Mouse (Mus musculus) mesoderm, embryonic 11.5 days (tissue): ENCODE results near the gene Psd.

Experiments used
- DNase-seq: peaks from one replicate; pipeline ENCODE4 v3.0.0-alpha.2; 2012; ENCODE audit warnings: low read depth, low spot score

The Psd gene

DNA sequence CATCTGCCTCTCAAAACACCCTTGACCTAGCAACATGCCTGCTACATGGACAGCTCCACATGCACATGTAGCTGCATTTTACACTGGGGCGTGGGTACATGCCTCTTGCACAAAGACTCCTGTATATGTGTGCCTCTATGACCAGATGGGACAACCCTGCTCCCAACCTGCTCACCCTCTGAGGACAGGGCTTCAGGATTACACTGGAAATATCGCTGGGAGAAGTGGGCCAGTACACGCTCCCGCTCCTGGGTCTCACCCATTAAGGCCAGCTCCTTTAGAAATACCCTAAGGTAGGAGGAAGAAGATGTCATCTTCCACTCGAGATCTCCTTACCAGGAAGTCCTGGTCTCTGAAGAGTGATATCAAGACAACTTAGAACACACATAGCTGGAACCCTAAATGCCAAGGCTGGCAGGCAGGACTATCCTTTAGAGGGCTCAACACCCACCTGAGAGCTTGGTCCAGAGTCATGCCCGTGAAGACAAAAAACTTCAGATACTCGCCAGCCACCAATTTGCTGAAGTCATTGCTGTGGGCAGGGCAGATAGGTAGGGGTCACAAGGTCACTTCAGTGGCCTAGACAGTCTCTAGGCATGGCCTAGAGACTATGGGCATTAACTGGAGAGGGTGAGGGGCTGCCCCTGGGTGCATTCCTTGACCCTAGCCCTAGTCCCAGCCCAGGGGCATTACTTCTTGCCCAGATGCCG is 6.7 kb downstream of the Psd start:
- DNase-seq = no peak

DNA sequence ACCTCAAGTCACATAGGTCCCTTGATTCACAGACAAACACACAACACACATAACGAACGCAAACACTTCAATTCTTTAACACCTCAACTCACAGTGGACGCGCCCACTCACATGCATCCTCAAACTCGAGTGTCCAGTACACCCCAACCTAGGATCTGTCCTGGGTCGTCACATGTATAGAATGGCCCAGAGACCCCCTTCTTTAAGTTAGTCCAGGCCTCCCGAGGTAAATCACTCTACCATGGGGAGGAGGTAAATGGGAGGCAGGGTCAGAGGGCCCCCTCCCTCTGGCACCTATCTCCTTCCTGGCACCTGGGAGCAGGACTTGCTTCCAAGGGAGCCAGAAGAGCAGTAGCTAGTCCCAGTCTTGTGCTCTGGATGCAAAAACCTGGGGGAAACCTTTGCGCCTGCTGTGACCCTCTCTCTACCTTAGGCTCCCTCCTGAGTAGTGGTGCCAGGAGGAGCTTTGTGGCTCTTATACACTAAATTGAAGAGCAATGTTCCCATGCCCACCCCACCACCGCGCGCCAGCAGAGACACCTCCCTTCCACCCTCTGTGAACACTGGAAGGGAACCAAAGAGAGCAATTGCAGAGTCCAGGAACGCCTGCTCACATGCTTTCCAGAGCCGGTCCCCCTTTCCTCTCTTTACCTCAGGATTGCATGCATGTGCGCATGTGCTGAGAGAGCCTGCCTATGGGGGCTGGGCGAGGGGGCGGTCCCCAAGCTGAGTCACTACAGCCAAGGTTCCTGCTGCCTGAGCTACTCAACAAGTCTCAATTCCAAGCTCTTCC is 8.2 kb downstream of the Psd start:
- peak; percentile 59 for DNase-seq

DNA sequence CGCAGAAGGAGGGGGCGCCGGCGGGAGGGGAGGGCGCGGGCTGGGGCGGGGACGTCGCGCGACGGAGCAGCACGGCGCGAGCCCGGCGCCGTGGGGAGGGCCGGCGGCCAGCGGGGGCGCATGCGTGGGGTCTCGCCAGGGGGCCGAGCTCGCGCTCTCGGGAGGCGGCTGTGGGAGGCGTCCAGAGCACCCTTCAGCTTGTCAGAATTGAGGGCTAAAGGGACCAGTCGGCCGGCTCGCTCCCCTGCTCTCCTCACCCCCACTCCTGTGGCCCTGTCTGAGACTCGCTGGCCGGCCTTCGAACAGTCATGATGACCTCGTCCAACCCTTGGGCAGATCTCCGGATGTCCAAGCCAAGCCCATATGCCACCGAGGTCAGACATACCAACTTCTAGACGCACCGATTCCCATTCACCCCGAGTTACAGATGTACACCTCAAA is 8.9 kb downstream of the Psd start:
- no peak for DNase-seq

DNA sequence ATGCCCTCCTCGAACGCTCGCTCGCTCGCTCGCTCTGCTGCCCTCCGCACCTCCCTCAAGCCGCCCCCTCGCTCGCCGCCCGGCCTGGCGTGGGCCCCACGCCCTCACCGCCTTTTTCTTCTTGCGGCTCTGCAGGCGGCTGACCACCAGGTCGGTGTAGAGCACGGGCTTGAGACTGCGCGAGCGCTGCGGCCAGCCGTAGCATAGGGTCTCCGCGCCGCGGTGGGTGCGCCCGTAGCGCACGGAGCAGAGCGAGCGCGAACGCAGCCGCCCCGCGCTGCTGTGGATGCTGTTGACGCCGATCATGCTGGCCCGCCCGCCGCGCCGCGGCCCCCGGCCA is 9.4 kb downstream of the Psd start:
- no peak for DNase-seq

DNA sequence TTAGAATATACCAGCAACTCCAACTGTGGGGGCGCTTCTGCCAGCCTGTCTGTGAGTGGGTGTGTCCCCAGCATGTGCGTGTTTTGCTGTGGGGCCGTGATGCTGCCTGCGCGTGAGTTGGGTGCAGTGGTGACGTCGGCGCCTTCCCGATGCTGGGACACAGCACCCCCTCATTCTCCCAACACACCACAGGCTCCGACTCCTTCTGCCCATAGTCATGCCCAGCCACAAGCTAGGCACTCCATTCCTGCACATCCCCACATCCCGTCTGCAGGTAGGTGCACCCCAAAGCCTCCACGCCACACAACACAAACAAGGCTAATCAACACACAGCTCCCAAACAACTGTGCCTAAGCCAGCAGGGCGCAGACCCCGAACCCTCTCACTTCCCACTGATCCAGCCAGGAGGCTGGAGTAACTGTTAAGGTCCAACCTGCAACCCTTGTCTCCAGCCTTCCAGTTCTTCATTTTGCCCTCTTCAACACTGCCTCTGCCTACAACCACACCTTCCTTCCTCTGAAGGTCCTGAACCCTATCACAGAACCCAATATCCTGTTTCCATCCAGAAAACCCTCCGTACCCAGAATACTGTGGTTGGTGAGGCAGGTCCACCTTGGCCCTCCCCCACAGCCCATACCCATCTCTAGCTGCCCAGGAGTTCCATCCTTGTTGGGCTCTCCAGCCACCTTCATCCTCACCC is 10.0 kb downstream of the Psd start:
- no peak for DNase-seq

DNA sequence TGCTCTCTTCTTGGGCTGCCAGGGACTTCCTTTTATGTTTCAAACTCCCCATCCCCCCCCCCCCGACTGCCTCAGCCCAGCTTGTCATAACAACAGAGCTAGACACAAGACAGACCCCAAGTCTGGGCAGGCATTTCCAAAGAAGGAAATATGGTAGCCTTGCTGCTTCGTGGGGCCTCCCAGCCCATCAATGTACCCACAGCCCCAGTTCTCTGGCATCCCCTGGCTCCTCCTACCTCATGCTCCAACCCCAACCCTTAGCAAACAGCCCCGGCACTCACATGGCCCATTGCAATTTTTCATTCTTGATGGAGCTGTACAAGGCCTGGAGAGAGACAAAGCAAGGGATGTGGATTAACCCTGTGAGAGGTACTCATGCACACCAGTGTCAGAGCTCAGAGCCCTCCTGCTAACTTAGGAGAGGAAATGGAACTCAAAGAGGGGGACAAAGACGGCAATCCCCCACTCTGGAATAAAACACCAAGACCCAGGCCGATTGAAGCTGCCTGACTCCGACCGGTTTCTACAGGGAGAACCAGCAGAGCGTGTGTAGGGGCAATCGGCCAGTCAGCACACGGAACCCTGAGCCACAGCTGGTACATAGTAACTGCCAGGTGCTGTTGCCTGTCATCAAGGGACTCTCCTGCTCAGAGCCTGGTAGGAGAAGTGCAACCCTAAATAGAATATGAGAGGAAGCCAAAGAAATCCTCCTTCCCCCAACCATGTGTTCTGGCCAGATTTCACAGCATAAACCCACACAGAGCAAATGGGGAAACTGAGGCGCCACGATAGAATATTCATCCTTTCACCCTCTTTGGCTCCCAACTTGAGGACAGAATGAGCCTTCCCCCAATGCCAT is 11.0 kb downstream of the Psd start:
- DNase-seq = no peak

DNA sequence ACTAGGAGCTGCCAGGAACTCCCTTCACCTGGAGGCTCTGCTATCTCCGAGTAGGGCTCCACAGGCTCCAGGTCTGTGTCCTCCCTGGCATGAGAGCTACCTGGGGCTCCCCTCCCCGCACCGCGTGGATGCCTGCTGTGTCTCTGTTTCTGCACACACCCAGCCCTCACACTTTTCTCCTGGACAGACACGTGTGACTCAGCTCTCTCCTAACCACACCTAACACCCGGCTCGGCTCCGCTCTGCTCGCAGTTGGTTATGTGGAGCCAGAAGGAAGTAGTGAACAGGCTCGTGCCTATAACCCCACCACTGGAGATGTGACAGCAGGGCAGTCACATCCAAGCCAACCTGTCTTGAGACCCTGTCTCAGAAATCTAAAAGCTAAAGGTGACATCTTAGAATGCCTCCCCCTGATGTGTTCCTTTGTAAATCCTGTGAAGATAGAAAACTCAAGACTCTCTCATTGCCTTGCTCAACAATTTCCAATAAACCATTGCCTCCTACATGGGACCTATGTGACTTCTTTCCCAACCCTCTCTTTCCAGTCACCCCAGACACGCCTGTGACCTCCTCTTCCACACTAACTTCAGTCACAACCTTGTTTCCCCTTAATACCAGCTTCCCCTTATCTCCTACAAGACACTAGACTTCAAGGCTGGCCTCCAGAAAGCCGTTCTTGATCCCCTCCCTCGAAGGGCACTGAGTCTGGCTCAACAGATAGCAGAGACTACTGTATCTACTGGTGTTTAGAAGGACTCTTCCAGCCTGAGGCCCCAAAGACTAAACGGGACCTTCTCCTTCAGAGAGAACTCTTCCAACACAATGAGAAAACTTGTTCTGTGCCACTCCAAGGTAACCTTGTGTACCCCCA is 11.8 kb downstream of the Psd start:
- DNase-seq = no peak

DNA sequence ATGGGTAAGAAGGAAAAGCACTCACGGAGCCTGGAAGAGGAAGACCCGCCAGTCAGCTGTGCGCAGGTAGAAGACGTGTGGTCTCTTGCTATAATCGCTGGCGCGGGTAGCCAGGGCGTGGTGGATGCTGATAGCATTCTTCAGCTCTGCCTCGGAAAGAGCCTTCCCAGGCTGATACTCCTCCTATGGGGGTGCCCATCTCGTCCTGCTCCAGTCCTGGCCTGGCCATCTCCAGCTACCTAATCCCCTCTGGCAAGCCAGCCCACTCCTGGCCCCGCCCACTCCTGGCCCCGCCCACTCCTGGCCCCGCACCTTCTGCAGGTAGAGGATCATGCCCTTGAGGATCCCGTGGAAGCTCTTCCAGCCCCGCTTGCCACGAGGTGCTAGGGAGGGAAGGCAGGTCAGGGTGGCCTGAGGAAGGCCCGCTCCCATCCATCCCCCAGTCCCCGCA is 12.8 kb downstream of the Psd start:
- DNase-seq = no peak

DNA sequence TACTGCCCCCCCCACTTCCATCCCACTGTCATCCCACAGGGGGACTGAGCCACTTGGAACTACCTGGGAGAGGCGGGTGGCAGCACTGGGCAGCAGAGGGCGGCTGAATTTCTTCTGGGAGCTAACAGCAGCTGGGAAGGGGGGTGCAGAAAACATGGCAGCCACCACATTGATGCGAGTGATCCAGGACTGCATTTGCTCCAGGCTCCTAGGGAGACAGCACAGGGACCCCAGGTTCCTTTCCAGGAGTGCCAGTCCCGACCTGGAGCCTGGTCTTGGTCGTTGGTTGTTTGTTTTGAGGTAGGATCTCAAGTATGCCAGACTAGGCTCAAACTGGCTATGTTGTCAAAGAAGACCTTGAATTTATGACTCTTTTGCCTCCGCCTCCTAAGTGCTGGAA is 13.4 kb downstream of the Psd start:
- no peak for DNase-seq

DNA sequence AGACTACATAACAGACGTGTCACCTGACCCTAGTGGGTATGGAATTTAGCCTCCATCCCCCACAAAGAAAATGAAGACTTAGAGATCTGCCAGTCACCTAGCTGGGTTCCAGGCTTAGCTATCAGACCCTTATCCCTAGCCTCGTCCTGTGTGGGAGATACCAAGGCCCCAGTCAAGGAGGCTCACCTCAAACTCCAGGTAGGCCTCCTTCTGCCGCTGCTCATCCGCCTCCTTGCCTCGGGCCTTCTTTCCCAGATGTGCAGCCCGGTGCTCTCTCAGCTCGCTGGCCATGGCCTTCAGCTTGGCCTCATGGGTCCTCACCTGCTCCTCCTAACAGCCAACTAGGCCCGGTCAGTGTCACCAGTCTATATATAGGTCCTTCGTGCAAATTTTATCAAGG is 13.8 kb downstream of the Psd start:
- no peak for DNase-seq

DNA sequence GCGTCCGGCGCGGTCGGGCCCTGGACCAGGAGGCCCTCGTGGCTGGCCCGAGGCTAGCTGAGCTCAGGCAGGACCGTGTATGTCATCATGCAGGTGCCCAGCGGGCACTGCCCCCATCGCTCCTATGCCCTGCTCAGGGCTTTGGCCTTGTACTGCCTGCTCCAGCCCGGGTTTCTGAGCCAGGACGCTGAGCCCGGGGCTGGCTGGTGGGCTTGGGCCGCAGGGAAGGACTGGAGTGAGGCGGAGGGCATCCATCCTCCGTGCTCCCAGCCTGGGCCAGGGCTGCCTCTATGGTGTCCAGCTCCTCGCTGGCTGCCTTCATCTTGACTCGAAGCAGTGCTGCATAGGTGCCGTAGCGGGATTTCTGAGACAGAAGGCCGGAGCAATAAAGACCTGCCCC is 14.4 kb downstream of the Psd start:
- no peak for DNase-seq

DNA sequence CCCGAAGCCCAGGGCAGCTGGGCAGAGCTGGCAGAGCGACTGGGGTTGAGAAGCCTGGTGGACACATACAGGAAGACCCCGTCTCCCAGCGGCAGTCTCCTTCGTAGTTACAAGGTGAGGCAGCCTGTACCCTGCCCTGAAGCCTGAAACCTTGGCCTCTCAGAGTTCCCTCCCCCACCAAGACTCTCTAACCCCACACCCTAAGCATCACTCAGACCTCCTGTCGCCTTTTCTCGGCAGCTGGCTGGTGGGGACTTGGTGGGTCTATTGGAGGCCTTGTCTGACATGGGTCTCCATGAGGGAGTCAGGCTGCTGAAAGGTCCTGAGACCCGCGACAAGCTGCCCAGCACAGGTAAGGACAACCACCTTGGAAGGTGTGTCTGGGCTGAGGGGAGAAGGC is 15.6 kb downstream of the Psd start:
- no peak for DNase-seq

DNA sequence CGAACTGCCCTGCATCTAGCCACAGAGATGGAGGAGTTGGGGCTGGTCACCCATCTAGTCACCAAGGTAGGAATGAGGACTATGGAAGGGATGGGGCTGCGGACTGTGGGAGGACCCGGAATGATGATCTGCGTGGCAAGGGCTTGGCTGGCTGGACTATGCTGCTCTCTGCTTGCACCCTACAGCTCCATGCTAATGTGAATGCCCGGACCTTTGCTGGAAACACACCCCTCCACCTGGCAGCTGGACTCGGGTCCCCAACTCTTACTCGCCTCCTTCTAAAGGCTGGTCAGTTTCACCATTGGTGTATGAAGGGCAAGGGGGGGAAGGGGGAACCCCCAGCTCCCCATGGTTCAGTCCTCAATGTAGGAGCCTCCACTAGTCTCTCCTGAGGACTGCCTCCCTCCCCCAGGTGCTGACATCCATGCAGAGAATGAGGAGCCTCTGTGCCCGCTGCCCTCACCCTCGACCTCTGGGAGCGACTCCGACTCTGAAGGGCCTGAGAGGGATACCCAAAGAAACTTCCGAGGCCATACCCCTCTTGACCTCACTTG is 16.6 kb downstream of the Psd start:
- DNase-seq = no peak

DNA sequence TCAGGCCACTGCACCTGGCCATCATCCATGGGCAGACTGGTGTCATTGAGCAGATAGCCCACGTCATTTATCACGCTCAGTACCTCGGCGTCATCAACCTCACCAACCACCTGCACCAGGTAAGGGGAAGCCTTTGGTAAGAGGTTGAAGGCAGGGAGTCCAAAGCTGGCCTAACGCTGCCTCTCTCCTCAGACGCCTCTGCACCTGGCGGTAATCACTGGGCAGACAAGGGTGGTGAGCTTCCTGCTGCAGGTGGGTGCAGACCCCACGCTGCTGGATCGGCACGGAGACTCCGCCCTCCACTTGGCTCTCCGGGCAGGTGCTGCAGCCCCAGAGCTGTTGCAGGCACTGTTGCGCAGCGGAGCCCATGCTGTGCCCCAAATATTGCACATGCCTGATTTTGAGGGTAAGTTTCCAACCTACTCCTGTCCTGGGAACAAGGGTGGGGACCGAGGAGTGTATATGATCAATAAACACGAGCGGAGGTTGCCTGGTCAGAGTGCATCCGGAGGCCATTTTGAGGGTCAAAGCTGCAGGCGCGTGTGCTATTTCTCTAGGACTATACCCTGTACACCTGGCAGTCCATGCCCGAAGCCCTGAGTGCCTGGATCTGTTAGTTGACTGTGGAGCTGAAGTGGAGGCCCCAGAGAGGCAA is 17.2 kb downstream of the Psd start:
- no peak for DNase-seq

DNA sequence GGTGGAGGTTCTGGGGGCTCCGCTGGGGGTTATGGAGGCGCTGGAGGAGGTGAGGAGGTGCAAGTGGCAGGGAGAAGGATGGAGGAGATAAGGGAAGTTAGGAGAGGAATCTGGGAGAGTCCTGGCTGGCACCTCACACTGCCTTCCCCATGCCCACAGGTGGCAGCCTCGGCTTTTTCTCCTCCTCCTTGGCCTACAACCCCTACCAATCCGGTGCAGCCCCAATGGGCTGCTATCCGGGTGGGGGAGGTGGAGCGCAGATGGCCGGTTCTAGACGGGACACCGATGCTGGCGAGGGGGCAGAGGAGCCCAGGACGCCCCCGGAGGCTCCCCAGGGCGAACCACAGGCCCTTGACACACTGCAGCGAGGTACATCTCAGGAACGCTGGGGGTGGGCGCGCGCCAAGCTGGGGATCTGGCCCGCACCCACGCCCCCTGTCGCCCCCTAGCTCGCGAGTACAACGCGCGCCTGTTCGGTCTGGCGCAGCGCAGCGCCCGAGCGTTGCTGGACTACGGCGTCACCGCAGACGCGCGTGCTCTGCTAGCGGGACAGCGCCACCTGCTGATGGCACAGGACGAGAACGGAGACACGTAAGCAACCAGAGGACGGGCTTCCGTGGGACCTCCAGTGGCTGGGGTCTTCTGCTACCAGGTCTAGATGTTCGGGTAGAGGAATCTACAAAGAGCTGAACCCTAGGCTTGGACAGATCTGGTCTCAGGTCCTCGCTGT is 18.1 kb downstream of the Psd start:
- DNase-seq = peak; percentile 95

DNA sequence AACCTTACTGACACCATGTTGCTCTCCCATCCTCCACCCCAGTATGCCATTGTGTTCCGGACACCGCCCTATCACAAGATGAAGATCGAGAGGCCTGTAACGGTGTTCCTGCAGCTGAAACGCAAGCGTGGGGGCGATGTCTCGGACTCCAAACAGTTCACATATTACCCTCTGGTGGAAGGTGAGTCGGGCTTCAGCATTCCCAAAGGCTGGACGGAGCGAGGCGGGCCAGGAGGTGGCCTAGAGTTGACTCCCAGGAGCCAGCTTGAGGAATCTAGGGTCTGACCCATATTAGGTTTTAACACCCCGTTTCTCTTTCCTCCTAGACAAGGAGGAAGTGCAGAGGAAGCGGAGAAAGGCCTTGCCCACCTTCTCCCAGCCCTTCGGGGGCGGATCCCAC is 18.7 kb downstream of the Psd start:
- no peak for DNase-seq

DNA sequence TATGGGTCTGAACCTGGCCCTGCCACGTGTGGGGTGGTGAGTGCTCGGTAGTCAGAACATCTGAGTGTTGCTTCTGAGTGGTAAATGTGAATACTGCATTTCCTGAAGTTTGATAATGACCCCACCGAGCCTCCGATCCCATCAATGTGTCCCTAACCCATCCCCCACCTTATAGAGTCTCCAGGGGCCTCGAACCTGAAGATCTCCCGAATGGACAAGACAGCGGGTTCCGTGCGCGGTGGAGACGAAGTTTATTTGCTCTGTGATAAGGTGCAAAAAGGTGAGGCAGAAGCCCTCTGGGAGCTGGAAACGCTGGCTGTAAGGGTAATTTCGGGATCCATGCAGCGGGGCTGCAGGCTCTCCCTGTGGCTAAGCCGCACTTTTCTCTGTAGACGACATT is 19.2 kb downstream of the Psd start:
- DNase-seq = no peak

DNA sequence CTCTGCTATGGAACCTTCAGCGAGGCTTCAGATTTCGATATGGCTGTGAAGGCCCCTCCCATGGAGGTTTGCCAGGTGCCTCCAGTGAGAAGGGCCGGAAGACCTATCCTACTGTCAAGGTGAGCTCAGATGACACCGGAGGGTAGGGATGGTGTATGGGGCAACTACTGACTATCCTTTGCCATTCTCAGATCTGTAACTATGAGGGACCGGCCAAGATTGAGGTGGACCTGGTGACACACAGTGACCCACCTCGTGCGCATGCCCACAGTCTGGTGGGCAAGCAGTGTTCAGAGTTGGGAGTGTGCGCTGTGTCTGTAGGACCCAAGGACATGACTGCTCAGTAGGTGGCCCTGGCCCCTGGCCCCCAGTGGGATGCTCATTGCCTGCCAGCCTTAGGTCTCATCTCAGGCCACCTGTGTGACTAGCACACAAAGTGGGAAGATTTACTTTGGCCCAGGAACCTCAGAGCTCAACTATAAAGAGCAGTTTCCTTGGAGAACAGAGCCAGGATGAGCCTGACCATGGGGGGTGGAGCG is 20.1 kb downstream of the Psd start:
- DNase-seq = no peak

DNA sequence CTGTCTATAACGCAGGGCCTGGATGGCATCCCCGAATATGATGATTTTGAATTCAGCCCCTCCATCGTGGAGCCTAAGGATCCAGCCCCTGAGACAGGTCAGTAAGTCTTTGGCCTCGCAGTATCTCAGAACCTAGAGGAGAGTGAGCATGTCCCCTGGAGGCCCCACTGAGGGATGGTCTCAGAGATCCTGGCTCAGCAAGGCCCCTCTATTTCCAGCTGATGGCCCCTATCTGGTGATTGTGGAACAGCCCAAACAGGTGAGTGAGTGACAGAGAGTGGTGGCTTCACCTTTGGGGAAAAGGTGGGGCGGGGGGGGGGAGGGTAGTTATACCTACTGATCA is 20.7 kb downstream of the Psd start:
- no peak for DNase-seq
